ENCODE assay signal across 14 mouse cellular contexts in genomic region chr5:149661428-149661827, GRCm38 (mm10).
"Had no signal": no experiment of that assay in that cellular context is flagged by ENCODE, and none has a peak within 500 bp of the region (broad histone marks: within the 10 kb centered on the region; RNA-seq: fewer than 3 reads in every experiment).

No protein-coding gene starts in this region.

- H3K4me2 ChIP-seq: intestine, embryonic 15.5 days; kidney, embryonic 15.5 days; limb, embryonic 13.5 days; liver, embryonic 13.5 days; midbrain, embryonic 13.5 days; neural tube, embryonic 15.5 days had no signal

- H3K4me1 ChIP-seq: intestine, embryonic 15.5 days; kidney, embryonic 15.5 days; limb, embryonic 13.5 days; liver, embryonic 13.5 days; neural tube, embryonic 15.5 days had no signal

- H3K9ac ChIP-seq: intestine, embryonic 15.5 days; kidney, embryonic 15.5 days; limb, embryonic 13.5 days; liver, embryonic 13.5 days; midbrain, embryonic 13.5 days; neural tube, embryonic 15.5 days had no signal

- H3K27ac ChIP-seq: intestine, embryonic 15.5 days; kidney, embryonic 15.5 days; limb, embryonic 13.5 days; liver, embryonic 13.5 days; midbrain, embryonic 13.5 days; neural tube, embryonic 15.5 days; stomach, postnatal 0 days had no signal

- DNase-seq: kidney, adult 18-20 months; kidney, postnatal 25 days; liver, embryonic 13.5 days; right cerebral cortex, adult 18-20 months; right cerebral cortex, postnatal 25 days; thymus, adult 2 months; thymus, postnatal 25 days had no signal

- H3K4me3 ChIP-seq: intestine, embryonic 15.5 days; kidney, embryonic 15.5 days; limb, embryonic 13.5 days; liver, embryonic 13.5 days; midbrain, embryonic 13.5 days; myocyte; neural tube, embryonic 15.5 days had no signal

- H3K36me3 ChIP-seq: intestine, embryonic 15.5 days; kidney, embryonic 15.5 days; limb, embryonic 13.5 days; liver, embryonic 13.5 days; midbrain, embryonic 13.5 days; neural tube, embryonic 15.5 days had no signal

- H3K9me3 ChIP-seq: intestine, embryonic 15.5 days; kidney, embryonic 15.5 days; neural tube, embryonic 15.5 days had no signal

- ATAC-seq: intestine, embryonic 15.5 days; midbrain, embryonic 13.5 days had no signal

- H3K27me3 ChIP-seq: intestine, embryonic 15.5 days; kidney, embryonic 15.5 days; limb, embryonic 13.5 days; liver, embryonic 13.5 days; midbrain, embryonic 13.5 days; neural tube, embryonic 15.5 days had no signal
